Mouse (Mus musculus) left cerebral cortex, postnatal 14 days (tissue): ENCODE data around the gene Tlk2. TPM values are rescaled to one million over a fixed set of nuclear protein-coding genes. Genes with fewer than 3 reads are reported as not detected.
"Not testable (repeated sequence)": the region's sequence is repeated elsewhere in the genome, so short reads cannot be mapped to it uniquely, and the experiment has no call there.

ENCODE experiments used
- DNase-seq, 2 experiments: peaks; one replicate each; pipeline ENCODE4 v3.0.0; 2021 to 2022; ENCODE audit warnings: low spot score in 2 of 2, mixed read lengths in 1 of 2
- intact Hi-C: fragments of 180-260 bp; cut with DNase I; formaldehyde crosslinking; loops from one replicate; pipeline ENCODE4 v1.15.1; 2025
- long read RNA-seq, 2 experiments: library from polyadenylated mRNA; stranded (forward); transcript quantifications; one replicate each; pipeline ENCODE4 v2.0.0; 2021
- total RNA-seq, 2 experiments: library from RNA; stranded (reverse); gene quantifications; 2 replicates each; pipeline ENCODE4 v1.2.3; 2021

The Tlk2 gene
- 10 to 100 TPM; 43.2 to 48.6 TPM for total RNA-seq
- long read RNA-seq, experiment 1, transcript Tlk2-204 (22 exons, 3,699 nt) = major isoform, 17 of 33 reads
- long read RNA-seq, experiment 1, partial matches to known transcripts = 4 of 33 reads
- long read RNA-seq, experiment 1, other reads (novel, unspliced or antisense) = 8 of 33 reads
- long read RNA-seq, experiment 2, transcript Tlk2-204 (22 exons, 3,699 nt) = major isoform, 20 of 33 reads
- long read RNA-seq, experiment 2, partial matches to known transcripts = 2 of 33 reads
- long read RNA-seq, experiment 2, other reads (novel, unspliced or antisense) = 9 of 33 reads

DNA sequence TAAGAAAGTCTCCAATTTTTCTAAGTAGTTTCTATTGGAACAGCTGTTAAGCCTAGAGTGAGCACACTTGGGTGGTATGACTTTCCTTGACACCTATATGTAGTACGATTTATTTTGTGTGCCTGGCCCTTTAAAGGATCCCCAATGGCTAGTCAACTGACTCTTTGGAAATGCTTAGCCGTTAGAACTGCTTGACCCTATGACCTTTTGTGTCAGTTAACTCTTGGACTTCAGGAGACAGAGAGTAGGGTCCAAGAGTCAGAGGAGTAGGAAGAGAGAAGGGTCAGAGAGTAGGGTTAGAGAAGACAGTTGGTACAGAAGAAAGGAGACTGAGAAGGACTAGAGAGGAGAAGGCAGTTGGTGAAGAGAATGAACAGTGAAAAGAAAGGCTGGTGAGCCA is at the start of gene Tlk2:
Tlk2 (plus strand) TSS at position 292 of the 400 bp plus-strand sequence.
- intact Hi-C loops = no loop called here
- DNase-seq = no peak

DNA sequence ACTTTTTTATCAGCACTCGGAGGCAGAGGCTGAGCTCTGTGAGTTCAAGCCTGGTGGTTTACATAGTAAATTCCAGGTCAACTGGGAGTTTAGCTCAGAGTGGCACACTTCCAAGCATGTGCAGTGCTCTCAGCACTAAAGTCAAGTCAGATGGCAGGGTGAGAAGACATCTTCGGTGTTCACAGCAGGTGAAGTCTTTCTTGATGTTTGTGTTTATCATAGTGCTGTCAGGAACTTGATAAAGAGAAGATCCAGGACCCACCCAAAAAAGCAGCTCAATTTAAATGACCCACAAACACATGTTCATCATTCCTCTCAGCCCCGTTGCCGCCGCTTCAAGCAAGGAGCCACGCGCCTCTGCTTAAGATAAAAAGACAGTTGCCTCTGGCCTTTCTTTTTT is 42.9 kb upstream of the Tlk2 start:
- intact Hi-C loops = no loop called here
- no peak for DNase-seq

DNA sequence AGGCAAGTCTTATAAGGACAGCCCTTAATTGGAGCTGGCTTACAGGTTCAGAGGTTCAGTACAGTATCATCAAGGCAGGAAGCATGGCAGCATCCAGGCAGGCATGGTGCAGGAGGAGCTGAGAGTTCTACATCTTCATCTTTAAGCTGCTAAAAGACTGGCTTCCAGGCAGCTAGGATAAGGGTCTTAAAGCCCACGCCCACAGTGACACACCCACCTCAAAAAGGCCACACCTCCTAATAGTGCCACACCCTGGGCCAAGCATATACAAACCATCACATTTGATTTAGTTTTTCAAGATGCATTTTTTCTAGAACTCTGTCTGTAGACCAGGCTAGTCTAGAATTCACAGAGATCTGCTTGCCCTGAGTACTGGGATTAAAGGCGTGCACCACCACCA is 41.4 kb upstream of the Tlk2 start:
- intact Hi-C loops = not testable (repeated sequence)

DNA sequence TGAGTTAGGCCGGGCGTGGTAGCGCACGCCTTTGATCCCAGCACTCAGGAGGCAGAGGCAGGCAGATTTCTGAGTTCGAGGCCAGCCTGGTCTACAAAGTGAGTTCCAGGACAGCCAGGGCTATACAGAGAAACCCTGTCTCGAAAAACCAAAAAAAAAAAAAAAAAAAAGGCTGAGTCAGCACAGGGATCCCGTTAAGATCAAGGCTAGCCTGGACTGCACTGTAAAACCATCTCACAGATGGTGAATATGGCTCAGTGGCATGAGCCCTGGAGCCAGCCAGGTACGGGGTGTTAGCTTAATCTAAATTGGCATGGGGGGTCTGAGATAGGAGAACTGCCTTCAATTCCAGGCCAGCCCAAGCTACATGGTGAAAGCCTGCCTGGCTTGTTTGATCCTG is 38.1 kb upstream of the Tlk2 start:
- intact Hi-C loops, DNase-seq: not testable (repeated sequence)

More for the DNA sequence above, 41.4 kb upstream of the Tlk2 start:
- DNase-seq = not testable (repeated sequence)

DNA sequence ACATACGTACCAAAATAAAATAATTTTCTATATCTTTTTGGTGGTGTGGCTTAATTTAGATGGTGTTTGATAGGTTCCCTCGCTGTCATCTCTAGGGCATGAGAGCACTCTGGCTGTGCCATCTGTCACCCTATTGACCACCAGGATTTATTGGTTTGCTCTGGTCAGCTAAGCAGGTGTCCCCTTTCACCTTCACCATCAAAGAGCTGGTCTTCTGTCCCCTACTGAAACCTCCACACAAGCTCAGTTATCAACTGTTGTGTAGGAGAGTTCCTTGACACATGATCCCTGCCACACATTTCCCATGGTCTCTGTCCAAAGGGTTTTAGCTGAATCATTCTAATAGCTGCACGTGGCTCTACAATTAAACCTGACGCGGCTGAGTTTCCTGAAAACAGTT is 37.5 kb upstream of the Tlk2 start:
- intact Hi-C loops = no loop called here
- DNase-seq = no peak

DNA sequence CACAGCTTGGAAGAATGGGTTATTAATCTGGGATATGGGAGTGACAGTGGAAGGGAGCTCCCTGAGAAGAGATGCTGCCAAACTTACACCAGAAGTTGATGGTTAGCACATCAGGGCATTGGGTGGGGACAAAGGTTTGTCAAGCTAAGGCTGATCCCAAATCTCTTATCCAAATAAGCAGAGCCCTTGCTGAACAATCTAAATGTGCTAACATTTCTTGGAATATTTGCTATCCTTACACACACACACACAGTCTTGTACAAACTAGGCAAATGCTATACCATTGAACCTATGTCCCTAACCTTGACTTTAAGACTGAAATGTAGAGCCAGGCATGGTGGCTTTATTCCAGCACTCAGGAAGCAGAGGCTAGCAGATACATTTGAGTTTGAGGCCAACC is 35.0 kb upstream of the Tlk2 start:
- intact Hi-C loops = no loop called here
- DNase-seq = no peak

DNA sequence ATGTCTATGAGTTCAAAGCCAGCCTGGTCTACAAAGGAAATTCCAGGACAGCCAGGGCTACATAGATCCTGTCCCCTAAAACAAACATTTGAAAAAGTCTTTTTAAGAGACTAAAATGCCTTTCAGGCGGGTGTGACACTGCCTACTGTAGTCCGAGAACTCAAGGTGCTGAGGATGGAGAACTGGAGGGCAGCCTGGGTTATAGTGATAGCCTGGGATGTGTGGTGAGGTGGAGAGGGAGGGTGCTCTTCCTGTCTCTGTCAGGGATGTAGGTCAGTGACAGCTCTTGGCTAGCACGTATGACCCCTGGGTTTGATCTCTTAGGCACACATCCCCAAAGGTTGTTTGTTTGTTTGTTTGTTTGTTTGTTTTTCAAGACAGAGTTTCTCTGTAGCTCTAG is 34.5 kb upstream of the Tlk2 start:
- DNase-seq = no peak
- intact Hi-C loops = no loop called here

DNA sequence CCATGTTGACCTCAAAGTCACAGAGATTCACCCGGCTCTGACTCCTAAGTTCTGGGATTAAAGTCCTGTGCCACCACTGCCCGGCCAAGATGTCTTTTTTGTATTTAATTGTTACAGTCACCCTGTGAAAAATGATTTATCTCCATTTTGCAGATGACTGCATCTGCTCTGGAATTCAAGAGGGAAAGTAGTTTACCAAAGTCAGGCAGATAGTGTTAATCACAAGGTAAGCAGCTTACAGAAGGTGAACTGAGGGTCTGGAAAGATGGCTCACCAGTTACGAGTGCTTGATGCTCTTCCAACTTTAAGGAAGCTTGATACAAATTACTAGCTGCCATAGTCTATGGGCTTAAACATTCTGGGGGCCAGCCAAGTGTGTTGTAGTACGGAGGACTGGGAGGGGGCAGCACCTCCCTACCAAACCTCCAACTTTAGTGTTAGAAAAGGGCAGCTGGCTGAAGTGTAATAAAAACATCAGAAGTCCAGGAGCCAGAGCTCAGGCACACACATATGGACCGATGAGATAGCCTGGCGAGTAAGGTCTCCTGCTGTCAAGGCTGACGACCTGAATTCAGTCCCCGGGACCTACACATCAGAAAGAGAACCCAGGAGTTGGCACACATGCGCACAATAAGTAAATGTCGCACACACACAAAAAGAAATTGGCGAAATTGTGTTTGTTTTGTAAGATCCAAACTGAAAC is 33.9 kb upstream of the Tlk2 start:
- no peak for DNase-seq

DNA sequence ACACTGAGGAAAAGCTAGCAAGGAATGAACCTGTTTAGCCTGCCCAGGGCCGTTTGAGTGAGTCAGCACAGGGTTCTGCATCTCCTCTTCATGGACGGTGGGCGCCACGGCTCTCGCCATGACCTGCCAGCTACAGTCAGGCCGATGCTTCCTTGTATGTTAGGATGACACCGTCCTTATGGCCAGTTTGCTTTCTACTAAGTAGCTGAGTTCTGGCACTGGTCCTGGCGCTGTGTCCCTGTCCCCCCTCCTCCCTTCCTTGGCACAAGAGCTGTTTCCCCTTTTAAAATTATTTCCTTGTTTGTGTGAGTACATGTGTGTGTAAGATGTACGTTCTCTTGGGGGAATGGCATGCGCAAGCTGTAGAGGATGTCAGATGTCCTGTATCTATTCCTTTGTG is 33.4 kb upstream of the Tlk2 start:
- no peak for DNase-seq
- intact Hi-C loops = no loop called here

More for the DNA sequence above, 33.9 kb upstream of the Tlk2 start:
- intact Hi-C loops = no loop called here

DNA sequence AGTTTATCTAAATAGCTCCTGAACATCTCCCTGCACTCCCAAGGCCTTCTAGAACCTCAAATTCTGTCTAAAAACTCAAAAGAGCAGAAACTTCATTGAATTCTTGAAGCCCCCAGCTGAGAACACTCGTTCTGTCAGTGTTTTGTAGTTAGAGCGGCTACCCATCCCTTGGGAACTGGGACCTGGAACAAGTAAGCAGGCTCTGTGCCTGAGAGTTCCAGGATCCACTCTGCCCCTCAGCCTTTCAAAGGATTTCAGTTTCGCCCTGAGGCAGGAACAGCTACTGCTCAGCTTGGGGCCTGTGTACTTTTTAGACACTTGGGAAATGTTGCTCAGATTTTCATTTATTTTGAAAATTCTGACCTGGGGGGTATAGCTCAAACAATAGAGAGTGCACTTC is 32.0 kb upstream of the Tlk2 start, which contains the start of gene Gm10842:
Gm10842 (plus strand) TSS at position 301 of the 400 bp plus-strand sequence.
- intact Hi-C loops = no loop called here
- DNase-seq = no peak

DNA sequence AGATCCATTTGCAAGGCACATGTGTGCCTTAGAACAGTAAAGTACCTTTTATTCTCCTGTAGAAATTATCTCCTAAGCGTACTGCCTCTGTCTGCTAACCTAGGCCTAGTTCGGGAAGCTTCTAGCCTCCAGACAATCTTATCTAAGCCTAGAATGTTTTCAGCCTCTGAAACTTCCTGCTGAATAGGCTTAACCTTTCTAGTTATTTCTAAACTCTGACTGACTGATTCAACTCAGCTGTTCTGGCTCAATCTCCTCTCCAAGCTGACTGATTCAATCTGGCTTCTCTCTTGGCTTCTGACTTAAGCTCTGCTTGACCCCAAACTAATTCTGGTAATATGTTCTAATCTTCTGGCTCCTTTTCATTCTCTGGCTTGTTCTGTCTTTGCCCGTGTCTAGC is 29.3 kb upstream of the Tlk2 start:
- intact Hi-C loops = no loop called here

DNA sequence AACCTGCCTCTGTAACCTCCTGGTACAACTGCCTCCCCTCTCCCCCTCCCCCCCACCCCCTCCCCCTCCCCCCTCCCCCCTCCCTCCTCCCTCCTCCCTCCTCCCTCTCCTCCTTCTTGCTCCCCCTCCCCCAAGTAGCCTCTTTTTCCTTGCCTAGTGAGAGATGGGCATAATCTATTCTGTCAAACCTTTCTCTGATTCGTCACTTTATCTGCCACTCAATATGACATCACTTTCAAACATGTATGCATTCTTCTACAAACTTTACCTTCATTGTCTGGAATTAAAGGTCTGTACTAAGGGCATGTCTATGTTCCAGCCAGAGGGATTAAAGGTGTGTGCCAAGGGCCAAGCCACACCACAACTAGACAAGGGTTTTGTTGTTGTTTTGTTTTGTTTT is 28.8 kb upstream of the Tlk2 start:
- peak in 1 of 2 experiments; percentile 24 for DNase-seq
- intact Hi-C loops = no loop called here

More for the DNA sequence above, 29.3 kb upstream of the Tlk2 start:
- DNase-seq = no peak

DNA sequence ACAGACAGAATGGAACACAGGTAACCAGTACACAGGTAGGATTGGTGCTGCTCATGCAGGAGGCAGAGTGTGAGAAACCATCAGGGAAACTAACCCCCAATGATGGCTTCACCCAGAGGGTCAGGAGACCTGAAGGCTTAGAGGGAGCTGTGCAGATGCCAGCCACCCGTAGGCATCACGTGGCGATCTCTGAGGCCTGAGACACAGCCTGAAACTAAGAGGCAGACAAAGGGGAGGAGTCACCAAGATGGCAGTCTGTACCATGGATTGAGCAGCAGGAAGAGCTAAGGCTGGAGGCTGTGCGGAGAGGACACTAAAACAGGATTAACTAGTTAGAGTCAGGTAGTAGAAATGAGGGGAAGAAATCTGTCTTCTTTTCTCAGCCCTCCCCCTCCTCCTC is 27.9 kb upstream of the Tlk2 start:
- DNase-seq = no peak
- intact Hi-C loops = no loop called here

DNA sequence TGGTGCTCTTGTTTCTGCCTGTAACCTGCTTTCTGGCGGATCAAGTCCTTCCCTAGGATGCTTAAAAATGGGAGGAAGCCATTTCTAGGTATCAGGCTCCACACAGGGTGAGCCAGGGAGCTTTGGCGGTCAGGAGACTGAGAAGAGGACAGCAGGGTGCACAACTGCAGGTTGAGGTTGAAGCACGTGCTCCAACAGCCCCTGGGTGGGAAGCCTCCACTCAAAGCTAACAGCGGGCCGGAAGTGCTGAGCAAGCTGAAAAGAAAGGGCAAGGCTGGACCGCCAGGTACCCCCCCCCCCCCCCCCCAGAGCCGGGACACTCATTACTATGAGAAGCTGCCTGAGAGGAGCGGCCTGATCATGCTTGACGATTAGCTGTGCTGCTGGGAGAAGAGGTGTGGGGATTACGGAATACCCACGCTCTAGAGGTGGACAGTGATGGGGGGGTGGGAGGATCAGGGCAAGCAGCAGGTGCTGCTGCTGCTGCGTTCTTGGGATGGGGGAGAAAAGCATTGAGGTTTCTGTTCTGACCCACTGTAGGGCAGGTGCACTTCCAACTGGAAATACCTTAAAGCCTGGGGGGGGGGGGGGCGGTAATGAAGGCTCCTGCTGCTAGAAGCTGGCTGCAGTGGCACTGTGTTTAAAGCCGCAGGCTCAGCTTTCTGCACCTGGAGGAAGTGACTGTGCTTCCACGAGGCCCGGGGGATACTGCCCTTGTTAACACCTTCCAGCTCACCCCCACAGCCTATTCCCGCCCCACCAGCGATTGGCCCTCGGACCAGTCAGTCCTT is 27.2 kb upstream of the Tlk2 start:
- intact Hi-C loops = no loop called here
- DNase-seq = no peak

DNA sequence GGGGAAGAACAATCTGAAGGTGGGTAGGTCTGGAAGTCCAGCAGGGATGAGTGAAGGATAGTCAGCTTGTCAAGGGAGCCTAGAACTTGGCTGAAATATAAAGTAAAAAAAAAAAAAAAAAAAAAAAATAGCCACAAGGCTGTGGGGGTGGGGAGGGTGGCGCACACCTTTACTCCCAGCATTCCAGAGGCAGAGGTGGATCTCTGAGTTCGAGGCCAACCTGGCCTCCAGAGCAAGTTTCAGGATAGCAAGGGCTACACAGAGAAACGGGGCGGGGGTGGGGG is 26.6 kb upstream of the Tlk2 start:
- intact Hi-C loops = no loop called here
- DNase-seq = no peak

DNA sequence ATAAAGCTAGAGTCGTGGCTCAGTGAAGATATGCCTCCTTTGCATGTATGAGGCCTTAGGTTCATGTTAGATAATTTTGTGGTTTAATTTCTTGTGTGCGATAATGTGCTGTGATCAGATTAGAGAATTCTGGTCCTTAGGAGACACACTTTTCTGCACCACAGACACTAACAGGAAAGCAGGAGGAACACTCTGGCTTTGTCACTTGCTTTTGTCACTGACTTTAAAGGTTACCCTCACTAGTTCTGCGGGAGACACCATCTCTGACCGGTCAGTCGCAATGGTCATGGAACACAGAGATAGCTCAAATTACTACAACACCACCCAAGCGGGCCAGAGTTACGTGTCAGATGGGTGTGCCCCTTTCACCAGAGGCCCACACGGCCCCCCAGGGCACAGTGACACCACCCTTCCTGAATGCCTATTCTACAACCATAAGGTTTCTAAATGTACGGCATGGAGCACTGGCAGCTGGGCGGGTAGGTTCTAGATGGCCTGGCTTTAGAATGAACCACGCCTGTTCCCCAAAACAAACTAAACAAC is 26.2 kb upstream of the Tlk2 start:
- intact Hi-C loops = no loop called here
- DNase-seq = no peak

DNA sequence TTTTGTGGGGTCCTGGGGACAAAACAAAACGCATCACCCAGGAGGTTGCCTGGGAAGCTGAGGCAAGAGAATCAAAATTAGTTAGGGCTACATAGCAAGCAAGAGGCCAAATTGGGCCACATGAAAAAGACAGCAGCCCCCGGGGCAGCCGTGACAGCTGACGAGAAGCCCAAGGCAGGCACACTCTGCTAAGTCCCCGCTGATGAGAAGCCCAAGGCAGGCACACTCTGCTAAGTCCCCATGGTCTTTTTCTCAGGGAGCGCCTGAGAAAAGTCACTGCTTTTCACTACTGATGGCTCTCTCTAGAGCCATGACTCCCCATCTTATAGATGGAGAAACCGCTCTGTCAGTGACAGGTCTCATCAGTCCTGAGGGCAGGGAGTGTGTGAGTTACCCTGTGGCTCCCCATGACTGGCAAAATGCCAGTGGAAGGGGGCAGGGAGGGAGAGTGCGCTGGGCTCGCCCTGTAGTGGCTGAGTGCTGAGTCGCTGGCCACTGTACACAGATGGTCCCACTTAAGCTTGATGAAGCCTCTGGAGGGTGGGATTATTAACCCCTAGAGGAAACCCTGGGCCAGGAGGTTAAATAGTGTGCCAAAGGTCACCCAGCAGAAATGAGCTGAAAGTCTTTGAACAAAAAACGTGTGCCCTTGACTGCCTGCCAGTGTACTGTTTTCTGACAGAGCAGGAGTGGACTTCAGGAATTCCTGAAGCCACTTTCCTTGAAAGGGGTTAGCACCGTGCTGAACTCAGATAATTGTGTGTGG is 25.4 kb upstream of the Tlk2 start:
- no peak for DNase-seq
- intact Hi-C loops = no loop called here

DNA sequence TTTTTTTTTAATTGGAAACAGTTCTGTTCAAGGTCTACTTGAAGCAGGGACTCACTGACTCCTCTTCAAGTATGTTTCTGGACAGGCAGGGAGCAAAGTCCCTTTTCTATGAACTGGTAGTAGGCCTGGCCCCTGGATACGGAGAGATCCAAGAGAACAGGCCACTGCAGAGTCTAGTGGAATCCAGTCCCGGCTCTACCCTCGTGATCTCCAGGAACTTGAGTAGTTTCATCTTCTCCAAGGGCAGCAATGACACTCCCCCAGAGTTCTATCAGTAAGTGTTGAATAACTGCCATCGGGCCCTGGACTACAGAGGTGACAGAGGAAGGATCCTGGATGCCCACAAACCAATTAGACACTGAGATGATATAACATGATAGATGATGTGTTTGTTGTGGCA is 22.7 kb upstream of the Tlk2 start:
- intact Hi-C loops = no loop called here
- DNase-seq = no peak

DNA sequence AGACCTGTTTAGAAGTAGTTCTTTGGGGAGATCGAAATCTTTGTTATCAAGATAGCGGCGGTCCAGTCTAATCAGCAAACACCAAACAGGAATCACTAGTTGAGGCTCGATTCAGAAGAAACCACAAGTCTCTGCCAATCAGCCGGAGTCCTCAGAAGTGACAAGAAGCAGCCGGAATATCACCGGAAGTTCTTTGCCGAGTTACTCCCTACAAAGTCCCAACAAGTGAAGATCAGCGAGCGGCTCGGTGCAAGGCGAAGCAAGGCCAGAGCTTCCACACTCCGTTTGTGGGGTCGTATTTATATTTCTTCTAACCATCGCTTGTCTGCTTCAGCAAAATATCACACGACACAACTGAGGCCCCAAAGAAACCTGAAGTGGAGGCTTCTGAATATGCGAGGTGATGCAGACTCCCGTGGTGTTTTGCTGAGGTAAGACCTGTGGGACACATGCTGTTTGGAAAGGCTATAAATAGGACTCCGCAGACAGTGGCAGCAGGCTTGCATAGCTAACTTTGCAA is 21.8 kb upstream of the Tlk2 start:
- intact Hi-C loops = no loop called here
- no peak for DNase-seq
